34 mouse cellular contexts compared by ENCODE assay signal in genomic region chr17:25452246-25452965, GRCm38 (mm10). TPM values are rescaled to one million over a fixed set of nuclear protein-coding genes. Genes with fewer than 3 reads are reported as not detected.
"Had no signal": no experiment of that assay in that cellular context is flagged by ENCODE, and none has a peak within 500 bp of the region (broad histone marks: within the 10 kb centered on the region; RNA-seq: fewer than 3 reads in every experiment).

No protein-coding gene starts in this region.

- DNase-seq: gastrocnemius, postnatal 10 days; gastrocnemius, postnatal 25 days; heart, adult 18-20 months; heart, postnatal 10 days; heart, postnatal 4 days; kidney, adult 18-20 months; kidney, adult 8-10 months; kidney, postnatal 10 days; kidney, postnatal 25 days; layer of hippocampus, adult 9-11 months; layer of hippocampus, postnatal 36 days; left cerebral cortex, postnatal 4 days had no signal

- ATAC-seq: hindbrain, embryonic 16.5 days; inflammation-experienced regulatory T-cells, adult 6 months; intestine, embryonic 15.5 days; intestine, postnatal 0 days; liver, embryonic 12.5 days had no signal

- H3K27ac ChIP-seq: hindbrain, embryonic 10.5 days; hindbrain, embryonic 12.5 days; hindbrain, embryonic 14.5 days; intestine, embryonic 15.5 days; limb, embryonic 13.5 days; limb, embryonic 15.5 days; liver, embryonic 12.5 days; liver, embryonic 14.5 days had no signal

- H3K36me3 ChIP-seq: hindbrain, embryonic 10.5 days; hindbrain, embryonic 12.5 days; intestine, embryonic 15.5 days; limb, embryonic 13.5 days; limb, embryonic 15.5 days; liver, embryonic 12.5 days had no signal

- H3K4me2 ChIP-seq: heart, embryonic 11.5 days; hindbrain, embryonic 12.5 days; hindbrain, embryonic 14.5 days; intestine, embryonic 15.5 days; limb, embryonic 13.5 days; limb, embryonic 15.5 days; liver, embryonic 12.5 days had no signal

- H3K4me3 ChIP-seq: hindbrain, embryonic 10.5 days; hindbrain, embryonic 12.5 days; intestine, embryonic 15.5 days; limb, embryonic 13.5 days; limb, embryonic 15.5 days; liver, embryonic 12.5 days had no signal

- H3K9me3 ChIP-seq: hindbrain, embryonic 10.5 days; hindbrain, embryonic 12.5 days; intestine, embryonic 15.5 days; limb, embryonic 13.5 days; limb, embryonic 15.5 days; liver, embryonic 12.5 days had no signal

- H3K27me3 ChIP-seq: hindbrain, embryonic 12.5 days; intestine, embryonic 15.5 days; limb, embryonic 15.5 days had no signal

- H3K9ac ChIP-seq: hindbrain, embryonic 12.5 days; hindbrain, embryonic 14.5 days; intestine, embryonic 15.5 days; limb, embryonic 13.5 days; limb, embryonic 15.5 days; liver, embryonic 12.5 days; liver, embryonic 14.5 days had no signal

RNA-seq across cellular contexts. Expression of gene Tekt4, which starts 2.0 kb away (rescaled TPM):
- total RNA-seq: gastrocnemius, adult 18-20 months; gastrocnemius, postnatal 10 days; gastrocnemius, postnatal 25 days; gastrocnemius, postnatal 4 days; granulocyte monocyte progenitor cell, adult 5-6 weeks; heart, postnatal 10 days; heart, postnatal 25 days; liver, adult 2 months had no signal
- polyA plus RNA-seq: inflammation-experienced regulatory T-cells, adult 6 months; intestine, embryonic 15.5 days; intestine, postnatal 0 days; kidney, embryonic 14.5 days; kidney, embryonic 16.5 days; large intestine, adult 2 months; limb, embryonic 11.5 days; limb, embryonic 13.5 days; limb, embryonic 15.5 days; liver, adult 2 months; liver, embryonic 12.5 days had no signal

RNA-seq across cellular contexts. Expression of gene Cacna1h, which starts 18.8 kb away (rescaled TPM):
- total RNA-seq: granulocyte monocyte progenitor cell, adult 5-6 weeks; liver, adult 2 months had no signal
- polyA plus RNA-seq: inflammation-experienced regulatory T-cells, adult 6 months had no signal

RNA-seq across cellular contexts. Expression of gene Sstr5, which starts 44.7 kb away (rescaled TPM):
- total RNA-seq: gastrocnemius, adult 18-20 months; gastrocnemius, postnatal 10 days; gastrocnemius, postnatal 25 days; gastrocnemius, postnatal 4 days; granulocyte monocyte progenitor cell, adult 5-6 weeks; heart, adult 18-20 months; heart, adult 8-10 months; heart, postnatal 10 days; heart, postnatal 25 days; heart, postnatal 4 days; liver, adult 2 months had no signal
- polyA plus RNA-seq: hindbrain, embryonic 12.5 days; inflammation-experienced regulatory T-cells, adult 6 months; kidney, embryonic 14.5 days; kidney, embryonic 16.5 days; liver, adult 2 months; liver, embryonic 12.5 days had no signal
